Mouse (Mus musculus) hindbrain, embryonic 11.5 days (tissue): ENCODE data around the gene Pstk. TPM values are rescaled to one million over a fixed set of nuclear protein-coding genes. Genes with fewer than 3 reads are reported as not detected.
"Not testable (repeated sequence)": the region's sequence is repeated elsewhere in the genome, so short reads cannot be mapped to it uniquely, and the experiment has no call there.

Experiments
- ATAC-seq: fragments of 200-750 bp; cut with Nextera tagmentation; 2 replicates; pipeline ENCODE4 v1.8.0; 2017; ENCODE audit warnings: mild to moderate bottlenecking, moderate TSS enrichment, moderate library complexity; ENCODE audit not compliant: low FRiP score
- DNase-seq: peaks from one replicate; pipeline ENCODE4 v3.0.0-alpha.2; 2015; ENCODE audit warnings: low spot score
- H3K27ac ChIP-seq: fragments of 300-500 bp; sonication (generic); 2 replicates; pipeline ENCODE4 v1.5.1; 2014; ENCODE audit warnings: mild to moderate bottlenecking, low read depth, low read length
- H3K27me3 ChIP-seq: fragments of 300-500 bp; sonication (generic); 2 replicates; pipeline ENCODE4 v1.6.1; 2014; ENCODE audit warnings: mild to moderate bottlenecking, low read length, moderate library complexity, mixed read lengths; ENCODE audit not compliant: control insufficient read depth, insufficient read depth
- H3K36me3 ChIP-seq: fragments of 300-500 bp; sonication (generic); 2 replicates; pipeline ENCODE4 v1.6.1; 2014; ENCODE audit warnings: mild to moderate bottlenecking, low read length, moderate library complexity, mixed read lengths; ENCODE audit not compliant: control insufficient read depth, insufficient read depth
- H3K4me1 ChIP-seq: fragments of 300-500 bp; sonication (generic); replicated peaks from 2 replicates; pipeline ENCODE4 v1.6.1; 2014; ENCODE audit warnings: low read length, mixed read lengths; ENCODE audit not compliant: control insufficient read depth, insufficient read depth
- H3K4me2 ChIP-seq: fragments of 300-500 bp; sonication (generic); replicated peaks from 2 replicates; pipeline ENCODE4 v1.6.1; 2014; ENCODE audit warnings: mild to moderate bottlenecking, low read depth, low read length
- H3K4me3 ChIP-seq: fragments of 300-500 bp; sonication (generic); 2 replicates; pipeline ENCODE4 v1.5.1; 2014; ENCODE audit warnings: low read depth, low read length
- H3K9ac ChIP-seq: fragments of 300-500 bp; sonication (generic); 2 replicates; pipeline ENCODE4 v1.6.1; 2014; ENCODE audit warnings: low read depth, low read length
- H3K9me3 ChIP-seq: fragments of 300-500 bp; sonication (generic); 2 replicates; pipeline ENCODE4 v1.6.1; 2016; ENCODE audit warnings: low read length; ENCODE audit not compliant: control insufficient read depth
- WGBS: fragments of 180-500 bp; shearing (Covaris S2); extraction: QIAGEN DNeasy Blood & Tissue Kit; methylation state at CpG from one replicate; pipeline ENCODE4 v1.1.7; 2014; 5-methylcytosine and 5-hydroxymethylcytosine counted together
- polyA plus RNA-seq: library from polyadenylated mRNA; unstranded; fragments of >200 nt; fragmentation: Nextera tagmentation; extraction: Ambion mirVana; gene quantifications from 2 replicates; pipeline ENCODE4 v1.2.1, GENCODE M21; 2014

Pstk gene
- polyA plus RNA-seq, 1 experiment from 2014 or later = 63.3 TPM

DNA sequence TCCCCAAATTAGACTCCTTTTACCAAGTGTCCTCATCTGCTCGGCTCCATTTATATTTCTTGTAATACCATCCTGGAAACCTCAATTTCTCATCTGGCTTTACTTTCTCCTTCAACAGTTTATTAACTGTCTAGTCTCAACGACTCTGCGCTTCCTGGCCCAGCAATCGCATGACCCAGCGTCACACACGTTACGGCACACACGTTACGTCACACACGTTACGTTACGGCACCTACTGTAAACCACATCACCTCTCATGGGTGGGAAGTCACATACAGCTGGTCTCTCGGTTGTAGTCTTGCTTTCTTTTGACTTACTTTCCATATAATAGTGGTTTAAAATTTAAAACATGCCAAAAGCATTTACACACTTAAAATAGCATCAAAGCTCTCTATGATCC lies 14.8 kb upstream of the Pstk start:
- Histone ChIP-seq H3K27ac (no peak overlapping the region), H3K36me3 (peaks cover 10% of the 10 kb centered on the region; the same call in 1 of the 2 replicates), H3K9ac (no peak overlapping the region), H3K4me1 (no peaks in the 10 kb centered on the region), H3K4me3 (no peak overlapping the region), H3K9me3 (no peaks in the 10 kb centered on the region), H3K27me3 (no peaks in the 10 kb centered on the region), H3K4me2 (no peak overlapping the region)
- no peak for DNase-seq
- no peak for ATAC-seq
- 92% methylated on average over 13 of the region's 13 CpGs for WGBS

- peak; percentile 81 for ATAC-seq
- no peak for DNase-seq
- peaks cover 2% of the 10 kb centered on the region; the same call in 1 of the 2 replicates for H3K36me3 ChIP-seq
- peak overlapping the region; percentile 70 for H3K27ac ChIP-seq
- H3K4me1 ChIP-seq = no peaks in the 10 kb centered on the region
- no peaks in the 10 kb centered on the region for H3K27me3 ChIP-seq
- peak overlapping the region; percentile 82 for H3K4me2 ChIP-seq
- H3K9ac ChIP-seq = peak overlapping the region; percentile 92
- no peaks in the 10 kb centered on the region for H3K9me3 ChIP-seq
- under 1% methylated on average over 35 of the region's 35 CpGs for WGBS
- H3K4me3 ChIP-seq = peak overlapping the region; percentile 89
Observed at GRCm38 (mm10) chr7:131362269-131362614, 8.7 kb upstream of the Pstk start.

GRCm38 (mm10) chr7:131362615-131363300 lies 8.2 kb upstream of the Pstk start, which contains the start of gene 2310057M21Rik:
Gene 2310057M21Rik, minus strand, starts transcription at chr7:131362759.
- H3K27me3 ChIP-seq = no peaks in the 10 kb centered on the region
- DNase-seq (peak; percentile 98), ATAC-seq (peak; percentile 98)
- H3K9ac ChIP-seq = peak within 1 kb of the TSS; percentile 92
- 0% methylated on average over 55 of the region's 55 CpGs for WGBS
- peak within 1 kb of the TSS; percentile 70 for H3K27ac ChIP-seq
- no peaks in the 10 kb centered on the region for H3K4me1 ChIP-seq
- no peaks in the 10 kb centered on the region for H3K9me3 ChIP-seq
- H3K36me3 ChIP-seq = no peaks in the 10 kb centered on the region
- peak within 1 kb of the TSS; percentile 89 for H3K4me3 ChIP-seq
- H3K4me2 ChIP-seq = peak within 1 kb of the TSS; percentile 82

- Histone ChIP-seq H3K27ac (no peak overlapping the region), H3K4me2 (no peak overlapping the region), H3K9ac (no peak overlapping the region), H3K27me3 (no peaks in the 10 kb centered on the region), H3K4me3 (no peak overlapping the region), H3K4me1 (no peaks in the 10 kb centered on the region), H3K9me3 (no peaks in the 10 kb centered on the region), H3K36me3 (no peaks in the 10 kb centered on the region)
- 92% methylated on average over 8 of the region's 8 CpGs for WGBS
- ATAC-seq (no peak), DNase-seq (no peak)
Observed at GRCm38 (mm10) chr7:131364131-131364530, 6.8 kb upstream of the Pstk start.

- H3K9me3 ChIP-seq = no peaks in the 10 kb centered on the region
- WGBS = 8% methylated on average over 9 of the region's 9 CpGs
- peak overlapping the region; percentile 91 for H3K9ac ChIP-seq
- no peaks in the 10 kb centered on the region; the same call in 1 of the 2 replicates for H3K4me1 ChIP-seq
- DNase-seq (no peak), ATAC-seq (no peak)
- H3K4me2 ChIP-seq = peak overlapping the region; percentile 70
- peak overlapping the region; percentile 73 for H3K4me3 ChIP-seq
- H3K27me3 ChIP-seq = no peaks in the 10 kb centered on the region
- no peaks in the 10 kb centered on the region for H3K36me3 ChIP-seq
- H3K27ac ChIP-seq = peak overlapping the region; percentile 86; the same call in 1 of the 2 replicates
Observed at GRCm38 (mm10) chr7:131371470-131371860, 524 bp downstream of the Pstk start.

GRCm38 (mm10) chr7:131371880-131372651 lies 1.1 kb downstream of the Pstk start:
- WGBS = 75% methylated on average over 9 of the region's 9 CpGs
- ATAC-seq = no peak

GRCm38 (mm10) chr7:131391761-131392160 lies 20.8 kb downstream of the Pstk start:
- 84% methylated on average over 6 of the region's 7 CpGs for WGBS
- ATAC-seq, H3K36me3 ChIP-seq, DNase-seq, H3K4me2 ChIP-seq, H3K4me3 ChIP-seq, H3K9ac ChIP-seq, H3K9me3 ChIP-seq, H3K27me3 ChIP-seq, H3K27ac ChIP-seq, H3K4me1 ChIP-seq: not testable (repeated sequence)

More at GRCm38 (mm10) chr7:131371880-131372651, 1.1 kb downstream of the Pstk start:
- no peaks in the 10 kb centered on the region for H3K9me3 ChIP-seq
- no peaks in the 10 kb centered on the region for H3K27me3 ChIP-seq
- peak; percentile 4 for DNase-seq
- peak overlapping the region; percentile 73; the same call in 1 of the 2 replicates for H3K4me3 ChIP-seq
- H3K9ac ChIP-seq = peak overlapping the region; percentile 91; the same call in 1 of the 2 replicates
- no peak overlapping the region for H3K27ac ChIP-seq
- no peaks in the 10 kb centered on the region for H3K36me3 ChIP-seq
- H3K4me2 ChIP-seq = peak overlapping the region; percentile 70
- no peaks in the 10 kb centered on the region; the same call in 1 of the 2 replicates for H3K4me1 ChIP-seq

- peak overlapping the region; percentile 74; the same call in 1 of the 2 replicates for H3K27ac ChIP-seq
- H3K9ac ChIP-seq = peak overlapping the region; percentile 85
- WGBS = 9% methylated on average over 16 of the region's 16 CpGs
- H3K4me2 ChIP-seq = peak overlapping the region; percentile 65
- ATAC-seq (0 out of 2 replicates have a peak, but pooled peaks have one; percentile 16), DNase-seq (peak; percentile 65)
- H3K4me1 ChIP-seq = peaks cover 5% of the 10 kb centered on the region; the same call in 1 of the 2 replicates
- H3K4me3 ChIP-seq = peak overlapping the region; percentile 93
- no peaks in the 10 kb centered on the region for H3K27me3 ChIP-seq
- H3K9me3 ChIP-seq = no peaks in the 10 kb centered on the region
- no peaks in the 10 kb centered on the region for H3K36me3 ChIP-seq
Observed at GRCm38 (mm10) chr7:131409321-131409987, 38.5 kb downstream of the Pstk start.
